Mouse (Mus musculus) monocyte, adult 2 months (primary cell): ENCODE results near the gene Gm6902.
"Not testable (repeated sequence)": the region's sequence is repeated elsewhere in the genome, so short reads cannot be mapped to it uniquely, and the experiment has no call there.

Experiments
- DNase-seq, 2 experiments: peaks; one replicate each; pipeline ENCODE4 v3.0.0; 2022; ENCODE audit warnings: low spot score in 2 of 2, low read depth in 1 of 2

Gm6902 gene

DNA sequence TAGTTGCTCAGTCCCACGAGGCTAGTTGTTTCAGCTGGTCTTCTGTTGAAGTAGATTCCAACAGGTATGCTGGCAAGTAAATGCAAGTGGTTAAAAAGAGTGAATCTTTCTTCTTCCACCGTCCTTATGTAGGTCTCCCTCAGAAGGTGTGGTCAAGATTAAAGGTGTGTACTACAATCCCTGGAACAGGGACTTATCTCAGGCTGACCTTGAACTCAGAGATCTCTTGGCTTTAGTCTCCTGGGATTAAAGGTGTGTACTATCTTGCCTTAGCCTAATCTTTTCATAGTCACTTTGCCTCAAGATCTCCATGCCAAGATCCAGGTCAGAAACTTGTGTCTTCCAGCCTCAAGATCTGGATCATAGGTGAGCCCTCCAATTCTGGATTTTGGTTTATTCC lies at the start of gene Gm6902:
Gene Gm6902 (minus strand): TSS at position 101 of the 400 bp plus-strand sequence.
- not testable (repeated sequence) for DNase-seq

DNA sequence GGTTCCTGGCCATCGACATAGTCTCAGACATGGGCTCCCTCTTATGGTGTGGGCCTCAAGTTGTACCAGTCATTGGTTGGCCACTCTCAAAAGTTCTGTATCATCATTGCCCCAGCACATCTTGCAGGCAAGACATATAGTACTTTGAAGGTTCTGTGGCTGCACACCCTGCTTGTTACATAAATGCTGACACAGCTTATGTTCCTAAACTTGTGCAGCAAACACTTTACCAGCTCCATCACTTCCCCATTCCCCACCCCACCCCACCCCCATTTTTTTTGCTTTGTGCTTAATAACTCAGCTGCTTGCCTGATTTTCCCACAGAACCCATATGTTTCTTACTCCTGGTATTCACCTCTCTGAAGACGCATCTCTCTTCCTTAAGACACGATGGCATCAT lies 22.2 kb upstream of the Gm6902 start, which contains the start of gene Nlrp4e:
Gene Nlrp4e (plus strand): TSS at position 301 of the 400 bp plus-strand sequence.
- DNase-seq = not testable (repeated sequence)

DNA sequence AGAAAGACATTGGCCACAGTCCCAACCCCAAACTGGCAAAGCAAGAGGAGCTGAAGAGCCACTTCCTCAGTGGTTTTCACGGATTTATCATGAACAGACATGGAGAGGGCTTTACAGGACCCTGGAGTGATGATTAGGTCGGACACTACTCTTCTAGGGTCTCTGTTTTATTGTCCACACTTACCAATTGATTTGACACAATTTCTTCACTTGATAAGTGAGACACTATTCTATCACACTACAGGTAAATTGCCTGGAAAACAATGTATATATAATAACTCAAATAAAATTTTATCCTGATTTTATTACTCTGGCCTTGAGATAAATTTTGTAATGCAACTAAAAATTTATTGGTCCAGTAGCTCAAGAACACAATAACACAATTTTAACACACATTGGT lies 27.1 kb downstream of the Gm6902 start, which contains the start of gene Vmn1r166:
Gene Vmn1r166 (minus strand): TSS at position 101 of the 400 bp plus-strand sequence.
- not testable (repeated sequence) for DNase-seq
